Mouse (Mus musculus): Measurements from ENCODE around the gene Prkg1. TPM values are rescaled to one million over a fixed set of nuclear protein-coding genes. Genes with fewer than 3 reads are reported as not detected.
A peak's percentile ranks its signal among the peaks of the same experiment; 100 is the strongest.
"Not testable (repeated sequence)": the region's sequence is repeated elsewhere in the genome, so short reads cannot be mapped to it uniquely, and the experiment has no call there.

The Prkg1 gene
- total RNA-seq, 4 experiments from 2014 or later: 17.2 to 37.1 (median 29.4) TPM

DNA sequence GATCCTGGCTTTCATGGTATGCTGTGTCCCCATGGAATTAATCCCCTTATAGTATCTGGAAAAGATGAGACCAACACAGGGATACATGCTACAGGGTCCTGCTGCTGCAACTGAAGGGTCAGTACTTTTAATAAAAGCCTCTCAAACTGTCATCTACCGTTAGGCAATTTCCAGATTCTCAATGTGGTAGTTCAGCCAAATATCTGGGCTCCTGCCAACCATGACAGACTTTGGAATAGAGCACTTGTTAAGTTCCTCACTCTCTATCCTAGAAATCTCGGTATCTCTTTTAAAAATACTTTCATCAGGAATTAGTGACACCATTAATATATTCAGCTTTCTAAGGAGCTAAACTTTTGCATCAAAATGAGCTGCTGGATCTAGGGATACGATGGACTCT, 428.5 kb downstream of the Prkg1 start:
- DNase-seq (ENCODE audit: low spot score in 2 of 2): no peak

GRCm38 (mm10) chr19:31329893-31330292, 434.9 kb downstream of the Prkg1 start:
- no peak for DNase-seq (ENCODE audit: low spot score in 2 of 2)

DNA sequence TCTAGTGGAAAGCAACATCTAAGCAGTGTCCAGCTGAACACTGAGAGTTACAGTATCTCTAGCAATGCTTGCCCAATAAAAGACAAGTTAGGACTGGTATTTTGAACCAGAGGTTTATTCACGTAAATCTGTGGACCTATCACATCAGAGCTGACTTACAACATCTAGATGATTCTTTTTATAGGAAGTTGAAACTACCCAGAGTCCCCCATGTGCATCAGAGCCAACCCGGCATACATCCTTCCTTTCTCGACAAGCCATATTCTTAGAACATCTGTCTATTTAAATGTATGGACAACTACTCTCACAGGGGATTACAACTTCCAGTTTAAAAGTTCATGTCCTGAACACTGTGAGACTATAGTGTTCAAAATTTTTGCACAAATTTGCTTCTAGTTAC, 460.1 kb downstream of the Prkg1 start:
- no peak for DNase-seq (ENCODE audit: low spot score in 2 of 2)

DNA sequence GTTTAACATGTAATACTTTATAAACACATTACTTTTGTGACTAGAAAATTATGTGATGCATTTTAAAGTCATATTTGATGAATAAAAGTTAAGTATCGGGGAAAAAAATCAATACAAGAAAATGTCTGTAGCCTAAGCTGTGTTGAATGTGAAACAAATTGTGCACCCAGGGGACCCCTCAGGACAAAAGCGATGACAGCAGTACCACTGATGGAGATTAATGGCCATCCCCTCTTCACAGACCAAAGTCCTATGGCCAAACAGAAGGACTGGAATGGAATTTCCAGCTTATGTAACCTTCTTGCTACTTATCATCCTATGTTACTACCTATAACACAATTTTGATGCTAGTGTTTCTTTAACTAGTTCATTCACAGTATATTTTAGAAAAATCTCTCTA, 473.6 kb downstream of the Prkg1 start:
- DNase-seq (ENCODE audit: low spot score in 2 of 2): no peak

DNA sequence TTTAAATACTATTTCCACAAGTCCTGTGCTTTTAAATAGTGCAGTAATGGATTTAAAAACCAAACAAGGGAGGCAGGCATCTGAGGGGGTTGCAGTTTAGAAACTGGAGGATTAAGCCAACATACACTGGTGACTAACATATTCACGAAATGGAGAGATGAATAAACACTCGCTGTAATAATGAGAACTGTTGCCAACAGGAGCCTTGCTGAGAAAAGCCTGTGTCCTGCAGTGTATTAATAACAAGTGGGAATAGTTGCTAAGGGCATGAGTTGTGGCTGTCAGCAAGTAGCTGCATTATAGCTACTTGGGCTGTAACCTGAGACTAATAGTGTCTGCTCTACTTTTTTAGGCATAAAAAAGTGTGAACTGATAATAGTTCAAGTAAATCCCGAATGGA, 480.3 kb downstream of the Prkg1 start:
- no peak for DNase-seq (ENCODE audit: low spot score in 2 of 2)

DNA sequence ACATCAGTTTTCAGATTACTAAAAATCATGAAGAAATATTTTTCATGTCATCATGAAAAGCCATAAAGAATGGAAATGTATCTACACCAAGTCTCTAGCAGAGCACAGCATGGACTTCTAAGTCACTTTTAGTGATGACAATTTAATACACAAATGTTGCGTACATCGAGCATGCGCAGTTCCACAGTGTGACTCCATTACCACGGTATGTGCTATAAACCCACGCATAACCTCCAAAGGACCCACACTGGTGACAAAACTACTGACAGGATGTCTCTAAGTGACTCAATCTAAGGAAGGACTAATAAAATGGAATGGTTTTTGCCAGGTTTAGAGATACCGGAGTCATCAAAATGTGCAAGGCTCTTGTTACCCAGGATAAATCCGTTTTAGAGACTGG, 480.7 kb downstream of the Prkg1 start:
- DNase-seq (ENCODE audit: low spot score in 2 of 2): no peak

DNA sequence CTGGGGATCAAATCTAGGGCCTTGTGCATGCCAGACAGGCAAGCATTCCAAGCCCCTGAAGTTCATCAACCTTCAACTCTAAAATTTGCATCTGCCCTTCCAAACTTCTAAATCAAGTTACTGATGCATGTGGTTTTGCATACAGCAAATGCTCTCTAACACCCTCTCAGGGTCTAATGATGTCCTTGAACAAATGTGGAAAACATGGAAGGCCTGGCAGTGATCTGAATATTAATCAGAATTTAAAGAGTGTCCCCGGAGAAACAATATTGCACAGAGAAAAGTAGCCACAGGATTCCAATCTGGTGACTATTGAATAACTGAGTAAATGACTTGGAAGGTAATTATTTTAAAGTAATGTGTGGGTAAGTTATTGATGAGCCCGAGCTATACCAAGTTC, 481.2 kb downstream of the Prkg1 start:
- no peak for DNase-seq (ENCODE audit: low spot score in 2 of 2)

GRCm38 (mm10) chr19:31279797-31280486, 484.9 kb downstream of the Prkg1 start:
- DNase-seq (ENCODE audit: low spot score in 2 of 2): peak in 1 of 2 experiments; percentile 3

DNA sequence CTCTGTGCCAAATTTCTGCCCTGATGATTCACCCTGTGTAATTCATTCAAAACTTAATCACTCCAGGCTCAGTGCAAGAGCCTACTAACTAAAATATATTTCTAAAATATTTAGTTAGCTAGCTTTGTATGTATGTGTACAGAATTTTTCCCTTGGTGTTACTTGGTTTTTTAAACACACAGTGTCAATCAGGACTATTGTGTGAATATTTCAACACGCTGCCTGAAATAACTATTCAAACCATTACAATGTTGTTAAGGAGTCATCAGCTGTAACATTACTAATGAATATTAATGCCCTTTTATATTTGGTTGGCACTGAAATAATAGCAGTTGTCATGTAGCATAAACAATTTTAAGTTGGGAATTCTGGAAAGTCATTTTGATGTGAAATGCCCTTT, 502.4 kb downstream of the Prkg1 start:
- no peak for DNase-seq (ENCODE audit: low spot score in 2 of 2)

DNA sequence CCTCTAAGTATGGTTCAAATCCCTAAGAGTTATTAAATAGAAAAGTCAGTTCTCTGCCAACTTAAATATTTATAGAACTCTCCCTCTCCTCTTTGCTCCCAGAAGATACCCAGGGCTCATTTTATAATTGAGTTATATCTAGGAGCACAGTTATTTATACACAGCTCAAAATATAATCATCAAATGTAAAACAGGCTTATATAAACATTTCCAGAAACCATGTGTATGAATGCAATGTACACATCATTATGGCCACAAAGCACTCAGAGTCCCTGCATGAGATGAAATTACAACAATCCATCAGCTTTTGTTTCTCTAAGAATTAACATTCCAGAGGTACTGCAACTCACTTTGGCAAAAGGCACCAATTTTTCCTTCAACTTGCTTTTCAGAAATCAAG, 504.3 kb downstream of the Prkg1 start:
- DNase-seq (ENCODE audit: low spot score in 2 of 2): no peak

- DNase-seq (ENCODE audit: low spot score in 2 of 2): no peak
Observed at GRCm38 (mm10) chr19:31255780-31256179, 509.1 kb downstream of the Prkg1 start.

GRCm38 (mm10) chr19:31232410-31232809, 532.4 kb downstream of the Prkg1 start:
- no peak for DNase-seq (ENCODE audit: low spot score in 2 of 2)

DNA sequence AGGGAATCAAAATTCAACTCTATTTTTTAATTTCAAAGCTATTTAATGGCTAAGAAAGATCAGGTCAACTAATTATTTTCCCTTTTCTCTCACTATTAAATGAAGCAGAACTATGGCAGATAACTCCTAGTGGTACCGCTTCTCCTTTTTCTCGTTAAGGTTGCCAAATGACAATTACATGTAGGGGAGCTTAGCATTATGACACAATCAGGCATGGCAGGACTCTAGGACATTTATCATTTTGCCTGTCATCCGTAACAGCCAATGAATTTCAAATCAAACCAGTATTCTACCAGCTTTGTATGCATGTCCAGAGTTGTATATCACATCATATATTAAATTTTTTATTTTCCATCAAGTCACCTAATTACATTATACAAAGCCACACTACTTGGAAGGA, 536.4 kb downstream of the Prkg1 start:
- no peak for DNase-seq (ENCODE audit: low spot score in 2 of 2)

GRCm38 (mm10) chr19:31223457-31223856, 541.4 kb downstream of the Prkg1 start:
- DNase-seq (ENCODE audit: low spot score in 2 of 2): no peak

DNA sequence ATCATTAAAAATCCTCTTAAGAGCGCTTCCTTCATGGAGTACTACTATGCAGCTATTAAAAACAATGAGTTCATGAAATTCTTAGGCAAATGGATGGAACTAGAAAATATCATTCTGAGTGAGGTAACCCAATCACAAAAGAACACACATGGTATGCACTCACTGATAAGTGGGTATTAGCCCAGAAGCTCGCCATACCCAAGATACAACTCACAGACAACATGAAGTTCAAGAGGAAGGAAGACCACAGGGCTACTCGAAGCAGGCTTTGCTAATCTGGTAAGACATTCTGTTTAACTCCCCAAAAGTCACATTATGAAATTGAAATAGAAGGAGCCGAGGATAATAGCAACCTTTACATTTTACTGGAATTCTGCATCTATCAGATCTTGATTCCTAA, 545.6 kb downstream of the Prkg1 start:
- DNase-seq (ENCODE audit: low spot score in 2 of 2): not testable (repeated sequence)

DNA sequence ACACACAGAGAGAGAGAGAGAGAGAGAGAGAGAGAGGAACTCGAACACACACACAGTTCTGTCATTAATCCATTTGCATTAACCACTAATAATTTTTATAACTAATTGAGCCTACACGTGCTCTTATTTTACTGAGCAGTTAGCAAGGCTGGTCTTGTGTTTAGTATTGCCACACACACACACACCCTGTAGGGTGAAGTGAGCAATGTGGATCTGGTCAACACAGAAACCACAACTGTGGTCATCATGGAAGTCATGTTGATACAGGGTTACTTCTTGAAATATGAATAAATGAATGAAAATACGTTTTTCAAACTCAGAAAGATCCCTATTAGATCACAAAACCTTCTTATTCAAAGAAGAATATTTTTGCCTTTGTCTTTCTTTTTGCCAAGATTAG, 554.0 kb downstream of the Prkg1 start:
- DNase-seq (ENCODE audit: low spot score in 2 of 2): no peak

DNA sequence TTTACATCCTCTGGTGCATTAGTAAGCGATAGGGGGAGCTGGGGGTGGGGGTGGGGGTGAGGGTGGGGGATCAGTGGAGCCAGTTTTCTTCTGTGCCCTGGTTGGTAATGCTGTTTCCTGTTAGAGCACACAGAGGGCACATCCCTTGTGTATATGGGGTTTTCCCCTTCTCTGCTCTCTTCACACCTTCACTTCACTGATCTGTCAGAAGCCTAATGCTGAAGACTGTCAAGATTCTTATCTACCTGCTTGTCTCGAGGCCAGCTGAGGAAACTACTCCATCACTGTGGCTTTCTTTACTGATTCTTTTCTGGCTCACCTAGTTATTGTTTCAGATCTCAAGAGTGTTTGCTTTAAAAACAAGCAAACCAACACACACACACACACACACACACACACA, 554.4 kb downstream of the Prkg1 start:
- no peak for DNase-seq (ENCODE audit: low spot score in 2 of 2)

- no peak for DNase-seq (ENCODE audit: low spot score in 2 of 2)
Observed at GRCm38 (mm10) chr19:31199583-31199982, 565.2 kb downstream of the Prkg1 start.

- no peak for DNase-seq (ENCODE audit: low spot score in 2 of 2)
Observed at GRCm38 (mm10) chr19:31198461-31198860, 566.4 kb downstream of the Prkg1 start.

GRCm38 (mm10) chr19:31197076-31197475, 567.8 kb downstream of the Prkg1 start:
- DNase-seq (ENCODE audit: low spot score in 2 of 2): no peak

GRCm38 (mm10) chr19:31188559-31189218, 576.1 kb downstream of the Prkg1 start:
- no peak for DNase-seq (ENCODE audit: low spot score in 2 of 2)

- DNase-seq (ENCODE audit: low spot score in 2 of 2): no peak
Observed at GRCm38 (mm10) chr19:31180757-31181156, 584.1 kb downstream of the Prkg1 start.

GRCm38 (mm10) chr19:31177279-31177922, 587.4 kb downstream of the Prkg1 start:
- no peak for DNase-seq (ENCODE audit: low spot score in 2 of 2)

Data from gastrocnemius, adult 8-10 months (tissue).